In genomic region chr17:30950780-30951179, GRCm38 (mm10) we compare ENCODE assay signal across 7 mouse cellular contexts. TPM values are rescaled to one million over a fixed set of nuclear protein-coding genes. Genes with fewer than 3 reads are reported as not detected.
DNase-seq lines count a peak whose midpoint lies in the region; ATAC-seq and TF ChIP-seq lines count a peak whose summit lies in the region.

No protein-coding gene starts in this region.

- no peaks in the 10 kb centered on the region for H3K27me3 ChIP-seq in midbrain, embryonic 14.5 days (ENCODE audit: control insufficient read depth, insufficient read depth, low read length)
- no peaks in the 10 kb centered on the region; the same call in 1 of the 2 replicates for H3K27me3 ChIP-seq in midbrain, embryonic 15.5 days (replicated peaks)

- no peak overlapping the region for H3K9ac ChIP-seq in midbrain, embryonic 14.5 days (replicated peaks; ENCODE audit: low read length)
- no peak overlapping the region for H3K9ac ChIP-seq in midbrain, embryonic 15.5 days

- H3K36me3 ChIP-seq in midbrain, embryonic 14.5 days (ENCODE audit: control insufficient read depth, insufficient read depth, low read length) = no peaks in the 10 kb centered on the region
- H3K36me3 ChIP-seq in midbrain, embryonic 15.5 days (replicated peaks) = no peaks in the 10 kb centered on the region

- no peaks in the 10 kb centered on the region for H3K9me3 ChIP-seq in midbrain, embryonic 14.5 days (ENCODE audit: control insufficient read depth, low read length)
- no peaks in the 10 kb centered on the region for H3K9me3 ChIP-seq in midbrain, embryonic 15.5 days

- H3K4me3 ChIP-seq in midbrain, embryonic 14.5 days (replicated peaks; ENCODE audit: low read depth, low read length) = no peak overlapping the region
- no peak overlapping the region for H3K4me3 ChIP-seq in midbrain, embryonic 15.5 days
- no peak overlapping the region for H3K4me3 ChIP-seq in lung, adult 2 months (replicated peaks; ENCODE audit: extremely low read depth, low read depth, low read length)

- H3K4me2 ChIP-seq in midbrain, embryonic 14.5 days (ENCODE audit: low read length) = no peak overlapping the region
- H3K4me2 ChIP-seq in midbrain, embryonic 15.5 days = no peak overlapping the region

- peak; percentile 91 for DNase-seq in midbrain, embryonic 14.5 days
- peak; percentile 14 for DNase-seq in adrenal gland, adult 8-10 months
- DNase-seq in kidney, postnatal 14 days = peak; percentile 73
- peak; percentile 54 for DNase-seq in lung, adult 2 months
- peak; percentile 24 for DNase-seq in skeletal muscle tissue, adult 2 months (ENCODE audit: low read depth, low spot score)

- TF ChIP-seq POLR2A in lung, adult 2 months (IDR thresholded peaks at IDR 0.05; ENCODE audit: borderline replicate concordance, extremely low read depth, low read depth, low read length) = no peak

- ATAC-seq in midbrain, embryonic 14.5 days (ENCODE audit: low FRiP score, low TSS enrichment) = no peak
- ATAC-seq in midbrain, embryonic 15.5 days (replicated peaks) = no peak
- peak; percentile 52; the same call in 1 of the 2 replicates for ATAC-seq in common myeloid progenitor, adult 5-6 weeks (replicated peaks; ENCODE audit: low read depth, poor library complexity, severe bottlenecking)

- no peak overlapping the region for H3K27ac ChIP-seq in midbrain, embryonic 14.5 days (replicated peaks; ENCODE audit: low read depth, low read length)
- H3K27ac ChIP-seq in midbrain, embryonic 15.5 days = no peak overlapping the region

- WGBS in midbrain, embryonic 14.5 days = 6% methylated on average over 7 of the region's 7 CpGs
- WGBS in midbrain, embryonic 15.5 days = 3% methylated on average over 7 of the region's 7 CpGs
- WGBS in lung, adult 2 months = 2% methylated on average over 7 of the region's 7 CpGs

- TF ChIP-seq CTCF in lung, adult 2 months (IDR thresholded peaks at IDR 0.05; ENCODE audit: insufficient read depth, low read length) = peak; percentile 12; the same call in 1 of the 2 replicates

- H3K4me1 ChIP-seq in midbrain, embryonic 14.5 days (ENCODE audit: control insufficient read depth, insufficient read depth, low read length) = peaks cover 10% of the 10 kb centered on the region; the same call in 1 of the 2 replicates
- peaks cover 10% of the 10 kb centered on the region for H3K4me1 ChIP-seq in midbrain, embryonic 15.5 days
- H3K4me1 ChIP-seq in lung, adult 2 months (ENCODE audit: control insufficient read depth, insufficient read depth, low read length) = no peaks in the 10 kb centered on the region; the same call in 1 of the 2 replicates

RNA-seq across cellular contexts. Expression of gene Umodl1, which starts 3.7 kb away (rescaled TPM):
- not detected in 2 replicates for polyA plus RNA-seq in midbrain, embryonic 14.5 days (2014; fragmentation: Nextera tagmentation; extraction: Ambion mirVana)
- polyA plus RNA-seq in midbrain, embryonic 15.5 days (2015; fragmentation: Nextera tagmentation; extraction: Ambion mirVana) = 0.04 TPM in 1 of 2 replicates, not detected in the other
- total RNA-seq in adrenal gland, adult 8-10 months (2022) = 1 to 10 TPM in 2 of 4 experiments, not detected in 2; 1.4 to 2.5 TPM
- total RNA-seq in common myeloid progenitor, adult 5-6 weeks (2017) = not detected in 2 replicates
- 0.02 TPM in 1 of 2 replicates, not detected in the other for polyA plus RNA-seq in lung, adult 2 months (2012; rRNA removed)

RNA-seq across cellular contexts. Expression of gene Glp1r, which starts 49.2 kb away (rescaled TPM):
- polyA plus RNA-seq in midbrain, embryonic 14.5 days (2014; fragmentation: Nextera tagmentation; extraction: Ambion mirVana) = 0.46 and 0.58 TPM in 2 replicates
- polyA plus RNA-seq in midbrain, embryonic 15.5 days (2015; fragmentation: Nextera tagmentation; extraction: Ambion mirVana) = 0.71 and 0.75 TPM in 2 replicates
- under 1 TPM; 0.08 to 0.20 (median 0.11) TPM for total RNA-seq in adrenal gland, adult 8-10 months (2022)
- total RNA-seq in common myeloid progenitor, adult 5-6 weeks (2017) = not detected in 2 replicates
- polyA plus RNA-seq in lung, adult 2 months (2012; rRNA removed) = 43.6 and 54.1 TPM in 2 replicates

Comparison
In these comparisons a context has a peak if more than half of its experiments do, and no peak if none do; other contexts are left out.
1. DNase-seq: peak in every context shown above with its lines; median percentile 91 in midbrain, embryonic 14.5 days; 73 in kidney, postnatal 14 days; 54 in lung, adult 2 months; 24 in skeletal muscle tissue, adult 2 months; 14 in adrenal gland, adult 8-10 months.
2. RNA of gene Glp1r, which starts 49.2 kb away (polyA plus RNA-seq): 43.6 to 54.1 TPM in lung, adult 2 months; 0.71 to 0.75 TPM in midbrain, embryonic 15.5 days and 0.46 to 0.58 TPM in midbrain, embryonic 14.5 days; every median in the first group is over 10 times any median in the second.